Mouse (Mus musculus) cerebellum, postnatal 25 days (tissue): Measurements from ENCODE around the gene Etv5.
"Not testable (repeated sequence)": the region's sequence is repeated elsewhere in the genome, so short reads cannot be mapped to it uniquely, and the experiment has no call there.

Source experiments
- DNase-seq, 2 experiments: peaks; one replicate each; pipeline ENCODE4 v3.0.0; 2021; ENCODE audit warnings: mixed read lengths in 2 of 2

Etv5 gene

GRCm38 (mm10) chr16:22389146-22389911, 50.2 kb downstream of the Etv5 start:
- DNase-seq = no peak

DNA sequence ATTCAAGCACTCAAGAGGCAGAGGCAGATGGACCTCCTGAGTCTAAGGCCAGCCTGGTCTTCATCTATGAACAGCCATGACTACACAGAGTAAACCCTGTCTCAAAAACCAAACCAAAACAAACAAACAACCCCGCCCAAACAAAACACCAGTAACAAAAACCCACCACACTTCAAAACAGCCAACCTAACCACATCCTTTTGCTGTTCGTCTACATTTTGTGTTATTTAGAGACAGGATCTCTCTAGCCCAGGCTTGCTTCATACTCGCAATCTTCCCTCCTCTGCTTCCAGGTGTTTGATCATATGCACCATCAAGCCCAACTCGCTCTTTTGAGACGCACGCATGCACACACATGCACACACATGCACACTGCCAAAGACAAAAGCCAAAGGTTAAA, 51.8 kb downstream of the Etv5 start:
- no peak for DNase-seq

DNA sequence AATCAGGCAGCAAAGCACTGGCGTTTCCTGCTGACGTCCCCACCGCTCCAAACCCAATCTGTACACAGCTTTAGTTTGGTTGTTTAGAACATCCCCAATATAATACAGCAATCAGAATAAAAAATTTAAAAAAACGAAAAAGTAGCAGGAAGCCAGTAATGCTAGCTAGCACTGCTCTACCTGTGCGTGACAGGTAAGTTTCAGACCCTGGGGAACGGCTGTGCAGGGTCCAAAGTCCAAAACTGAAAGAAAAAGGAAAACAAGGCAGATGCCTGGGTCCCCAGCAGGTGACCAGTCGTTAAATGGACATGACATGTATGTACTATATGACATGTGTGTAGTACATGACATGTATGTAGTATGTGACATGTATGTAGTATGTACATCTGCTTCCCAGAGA, 57.5 kb downstream of the Etv5 start:
- DNase-seq = not testable (repeated sequence)

DNA sequence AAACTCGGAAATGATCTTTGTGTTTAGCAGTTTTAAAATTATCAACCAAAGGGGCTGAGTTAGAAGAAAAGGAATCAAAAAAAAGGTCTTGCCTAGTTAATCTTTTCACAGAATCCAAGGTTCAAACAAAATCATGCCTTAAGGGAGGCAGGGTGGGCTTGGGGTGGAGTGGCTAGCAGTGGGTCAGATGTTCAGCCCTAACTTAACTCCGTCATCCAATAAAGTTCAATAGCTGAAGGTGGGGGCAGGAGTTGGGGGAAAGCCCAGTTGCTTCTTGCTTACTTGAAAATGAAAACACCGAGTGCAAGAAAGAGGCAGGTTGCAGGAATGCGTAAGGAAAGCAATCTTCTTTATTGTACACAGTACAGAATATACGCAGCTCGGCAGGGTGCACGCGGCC, 58.5 kb downstream of the Etv5 start:
- DNase-seq = no peak

DNA sequence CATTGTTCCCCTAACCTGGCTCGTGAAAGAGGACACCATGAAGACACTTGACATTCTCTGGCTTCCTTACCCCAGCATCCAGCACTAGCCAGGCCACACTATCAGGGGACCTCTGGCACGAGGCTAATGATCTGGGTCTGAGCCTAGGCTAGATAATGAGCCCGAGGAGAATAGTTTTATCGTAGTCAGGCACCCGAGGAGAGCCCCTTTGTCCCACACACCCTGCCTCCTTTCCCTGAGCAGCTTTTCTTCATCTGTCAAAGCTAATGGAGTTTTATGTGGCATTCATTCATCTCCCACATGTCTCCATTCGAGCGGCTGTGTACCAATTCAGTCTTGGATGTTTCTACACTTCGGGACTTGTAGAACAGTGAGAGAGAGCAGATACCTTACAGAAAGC, 59.5 kb downstream of the Etv5 start:
- DNase-seq = no peak

- DNase-seq = no peak
These were observed 60.2 kb downstream of the Etv5 start for GRCm38 (mm10) chr16:22379342-22379741.

DNA sequence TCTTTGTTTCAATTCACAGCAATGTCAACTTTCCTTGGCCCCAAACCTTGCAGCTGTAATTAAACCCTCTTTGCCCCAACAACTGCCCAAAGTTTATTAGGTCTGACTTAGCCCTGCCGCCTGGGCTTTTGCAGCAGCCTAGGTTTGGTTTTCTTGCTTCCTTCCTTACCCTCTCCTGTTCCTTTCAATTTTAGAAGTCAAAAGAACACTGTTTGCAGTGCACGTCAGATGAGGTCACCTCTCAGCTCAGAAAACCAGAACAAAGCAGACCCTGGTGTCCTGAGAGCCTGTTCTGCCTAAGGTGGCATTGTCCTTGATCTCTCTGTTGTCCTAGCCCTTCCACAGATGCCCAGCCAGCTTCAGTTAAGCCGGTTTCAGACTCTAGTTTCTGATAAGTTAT, 61.8 kb downstream of the Etv5 start:
- no peak for DNase-seq

DNA sequence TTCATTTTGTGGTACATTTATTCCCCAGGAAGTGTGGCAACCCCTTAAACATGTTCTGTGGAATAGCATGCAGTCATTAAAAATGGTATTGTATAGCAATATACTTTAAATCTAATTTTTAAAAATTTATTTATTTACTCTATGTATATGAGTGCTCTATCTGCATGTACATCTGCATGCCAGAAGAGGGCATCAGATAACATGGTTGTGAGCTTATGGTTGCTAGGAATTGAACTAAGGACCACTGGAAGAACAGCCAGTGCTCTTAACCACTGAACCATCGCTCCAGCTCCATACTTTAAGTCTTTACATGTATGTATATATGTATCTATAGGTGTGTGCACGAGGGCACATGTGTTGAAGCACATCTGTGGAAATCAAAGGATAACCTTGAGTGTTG, 64.6 kb downstream of the Etv5 start:
- DNase-seq = no peak

DNA sequence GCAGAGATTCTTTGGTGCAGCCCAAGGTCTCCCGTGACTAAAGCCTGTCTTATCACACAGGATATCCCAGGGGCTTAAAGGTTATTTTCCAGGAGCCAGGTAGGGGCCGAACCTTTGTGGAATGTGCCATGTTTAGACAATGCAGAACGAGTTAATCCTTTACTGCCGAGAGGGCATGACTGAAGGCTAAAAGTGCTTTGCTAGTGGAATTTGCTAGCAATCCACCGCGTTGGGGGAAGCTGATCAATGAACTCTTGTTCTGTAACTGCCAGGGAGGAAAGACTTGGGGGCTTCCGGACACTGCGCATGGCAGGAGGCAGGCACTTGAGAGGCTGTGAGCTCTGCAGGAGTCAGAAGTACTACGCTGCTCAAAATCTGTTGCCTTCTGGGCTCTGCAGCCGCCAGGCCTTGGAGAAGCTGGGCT, 66.8 kb downstream of the Etv5 start:
- no peak for DNase-seq

GRCm38 (mm10) chr16:22372225-22372624, 67.3 kb downstream of the Etv5 start:
- DNase-seq = no peak

GRCm38 (mm10) chr16:22367099-22367498, 72.4 kb downstream of the Etv5 start:
- no peak for DNase-seq

DNA sequence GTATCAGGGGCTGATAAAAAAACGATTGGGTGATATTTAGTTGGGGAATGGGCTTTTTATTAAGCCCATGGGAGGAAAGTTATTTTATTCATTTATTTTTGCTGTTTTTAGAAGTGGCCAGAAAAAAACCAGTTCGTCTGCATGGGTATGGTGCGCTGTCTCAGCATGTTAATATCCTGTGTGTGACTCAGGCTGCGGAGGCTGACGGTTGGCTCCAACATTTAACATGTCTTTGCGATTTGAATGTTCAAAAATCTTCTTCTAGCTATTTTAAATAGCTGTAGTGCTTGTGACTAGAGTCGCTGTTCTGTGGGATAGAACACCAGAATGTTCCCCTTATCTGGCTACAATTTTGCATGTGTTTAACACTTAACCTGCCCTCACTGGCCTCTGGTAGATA, 73.5 kb downstream of the Etv5 start:
- no peak for DNase-seq

DNA sequence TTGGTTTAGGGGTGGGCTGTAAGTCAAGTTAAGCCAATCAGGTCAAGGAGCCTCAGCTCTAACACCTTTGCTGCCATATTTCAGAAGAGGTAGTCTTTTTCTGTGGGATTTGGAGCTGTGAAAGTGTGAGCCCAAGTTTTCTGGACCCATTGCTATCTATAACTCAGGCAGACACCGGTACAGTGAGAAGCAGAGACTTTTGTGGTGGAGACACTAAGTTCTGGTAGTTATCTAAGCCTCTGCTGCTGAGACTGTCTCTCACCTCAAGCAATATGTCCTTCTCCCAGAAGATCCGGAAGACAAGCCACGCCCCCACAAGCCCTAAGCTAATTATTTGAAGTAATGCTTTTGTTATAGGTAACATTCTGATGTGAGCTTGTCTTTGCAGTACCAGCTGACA, 73.9 kb downstream of the Etv5 start:
- DNase-seq = no peak

- DNase-seq = peak in 1 of 2 experiments; percentile 12
These were observed 80.7 kb downstream of the Etv5 start for GRCm38 (mm10) chr16:22358701-22359354.

DNA sequence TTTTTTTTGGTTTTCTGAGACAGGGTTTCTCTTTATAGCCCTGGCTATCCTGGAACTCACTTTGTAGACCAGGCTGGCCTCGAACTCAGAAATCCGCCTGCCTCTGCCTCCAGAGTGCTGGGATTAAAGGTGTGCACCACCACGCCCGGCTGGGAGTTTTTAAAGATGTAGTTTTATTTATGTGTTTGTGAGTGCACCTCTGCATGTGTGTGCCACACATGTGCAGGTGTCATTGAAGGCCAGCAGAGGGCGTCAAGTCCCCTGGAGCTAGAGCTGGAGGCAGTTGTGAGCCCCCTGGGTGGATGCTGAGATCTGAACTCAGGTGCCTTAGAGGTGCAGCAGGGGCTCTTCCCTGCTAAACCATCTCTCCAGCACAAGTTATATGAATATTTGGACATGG, 85.3 kb downstream of the Etv5 start:
- not testable (repeated sequence) for DNase-seq

DNA sequence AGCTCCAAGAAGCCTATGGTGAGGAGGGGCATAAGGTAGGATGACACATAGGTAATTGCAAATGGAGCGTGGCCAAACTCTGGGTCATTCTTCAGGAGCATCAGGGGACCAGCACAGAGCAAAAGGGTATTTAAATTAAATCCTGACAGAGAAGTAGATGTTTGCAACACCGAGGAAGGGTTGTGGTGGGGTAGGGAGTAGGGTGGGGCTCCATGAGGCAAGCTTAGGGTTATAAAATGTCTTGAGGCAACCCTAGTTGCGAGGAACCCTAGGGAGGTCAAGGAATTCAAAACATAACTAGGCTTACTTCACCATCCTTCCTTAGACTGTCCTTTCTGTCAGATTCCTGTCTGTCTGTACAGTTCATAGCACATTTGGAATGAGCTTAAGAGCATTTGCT, 85.9 kb downstream of the Etv5 start:
- DNase-seq = no peak

DNA sequence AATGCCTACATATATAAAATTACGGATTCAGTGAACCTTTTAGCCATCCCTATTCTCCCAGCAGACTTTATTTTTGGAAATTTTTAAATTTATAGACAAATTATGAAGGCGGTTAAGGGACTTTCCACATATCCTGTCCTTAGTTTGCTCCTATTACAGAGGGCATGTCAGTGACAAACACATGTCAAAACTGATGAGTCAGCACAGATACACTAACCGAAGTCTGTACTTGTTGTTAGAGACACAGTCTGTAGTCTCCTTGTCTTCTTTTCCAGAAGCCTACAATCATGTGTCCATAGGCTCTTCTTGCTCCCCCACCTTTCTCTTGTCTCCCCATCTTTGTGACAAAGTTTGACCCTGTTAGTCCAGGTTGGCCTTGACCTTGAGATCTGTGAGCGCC, 88.3 kb downstream of the Etv5 start:
- no peak for DNase-seq

GRCm38 (mm10) chr16:22349798-22350197, 89.7 kb downstream of the Etv5 start:
- no peak for DNase-seq

GRCm38 (mm10) chr16:22348478-22349270, 90.8 kb downstream of the Etv5 start:
- DNase-seq = no peak

DNA sequence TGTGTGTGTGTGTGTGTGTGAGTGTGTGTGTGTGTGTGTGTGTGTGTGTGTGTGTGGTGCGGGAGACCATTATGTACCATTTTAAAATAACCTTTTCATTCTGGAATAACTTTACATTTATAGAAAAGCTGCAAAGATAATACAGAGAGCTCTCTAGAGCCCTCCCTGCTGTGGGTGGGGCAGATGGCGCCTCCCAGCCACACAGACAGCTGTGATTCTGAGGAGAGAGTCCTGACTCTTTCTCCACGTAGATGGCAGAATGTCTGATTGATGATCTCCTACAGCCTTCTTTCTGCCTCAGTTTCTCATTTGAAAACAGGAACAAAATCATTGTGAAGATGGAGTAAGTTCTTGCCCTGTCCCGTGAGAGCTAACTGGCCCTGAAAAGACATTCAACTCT, 91.5 kb downstream of the Etv5 start:
- DNase-seq = no peak

GRCm38 (mm10) chr16:22341236-22341671, 98.3 kb downstream of the Etv5 start:
- peak in 1 of 2 experiments; percentile 10 for DNase-seq

- no peak for DNase-seq
These were observed 103.7 kb downstream of the Etv5 start for GRCm38 (mm10) chr16:22335781-22336180.
